Mouse (Mus musculus): ENCODE results near the gene Fgfrl1.

- TF ChIP-seq CTCF (IDR thresholded peaks at IDR 0.05; ENCODE audit: extremely low read depth, insufficient read depth, insufficient read length, insufficient replicate concordance) (no peak), POLR2A (IDR thresholded peaks at IDR 0.05; ENCODE audit: low read depth, low read length) (no peak)
These were observed 44.9 kb upstream of the Fgfrl1 start for GRCm38 (mm10) chr5:108647311-108647710.
